ENCODE assay signal across 7 mouse cellular contexts in genomic region chr17:47225306-47226269, GRCm38 (mm10).
DNase-seq lines count a peak whose midpoint lies in the region; ATAC-seq and TF ChIP-seq lines count a peak whose summit lies in the region.

No protein-coding gene starts in this region.

- H3K4me1 ChIP-seq in cerebellum, adult 2 months (ENCODE audit: control insufficient read depth, insufficient read depth, low read length): no peaks in the 10 kb centered on the region

- H3K27me3 ChIP-seq in cerebellum, adult 2 months (ENCODE audit: control insufficient read depth, insufficient read depth, low read length): no peaks in the 10 kb centered on the region

- peak; percentile 57 for DNase-seq in right cerebral cortex, adult 18-20 months
- DNase-seq in right cerebral cortex, postnatal 10 days (ENCODE audit: low spot score in 2 of 2): no peak
- DNase-seq in adrenal gland, adult 8-10 months: peak; percentile 51
- peak; percentile 13 for DNase-seq in heart, postnatal 4 days
- no peak for DNase-seq in embryo, embryonic 10.5 days (ENCODE audit: low spot score)
- no peak for DNase-seq in cerebellum, adult 2 months

- no peak for TF ChIP-seq POLR2A in cerebellum, adult 2 months (IDR thresholded peaks at IDR 0.05; ENCODE audit: borderline replicate concordance, insufficient read depth, low read length)

- no peak overlapping the region for H3K4me3 ChIP-seq in cerebellum, adult 2 months (replicated peaks; ENCODE audit: insufficient read depth, low read depth, low read length)

- peak; percentile 54 for ATAC-seq in monocyte, adult 5-6 weeks (replicated peaks; ENCODE audit: insufficient number of reproducible peaks, low FRiP score, low TSS enrichment, poor library complexity, severe bottlenecking)

- no peak overlapping the region for H3K27ac ChIP-seq in cerebellum, adult 2 months (ENCODE audit: insufficient read depth, low read length)

- no peak for TF ChIP-seq CTCF in cerebellum, adult 2 months (IDR thresholded peaks at IDR 0.05; ENCODE audit: borderline replicate concordance, insufficient read depth, low read depth, low read length)

- 44% methylated on average over 18 of the region's 18 CpGs for WGBS in cerebellum, adult 2 months

Comparison
In these comparisons a context has a peak if more than half of its experiments do, and no peak if none do; other contexts are left out.
1. DNase-seq: peak in right cerebral cortex, adult 18-20 months (single experiment), adrenal gland, adult 8-10 months (single experiment) and heart, postnatal 4 days (single experiment); none in right cerebral cortex, postnatal 10 days (0 of 2), embryo, embryonic 10.5 days (single experiment) and cerebellum, adult 2 months (0 of 2).